Mouse (Mus musculus) brain, embryonic 18.5 days (tissue): Measurements from ENCODE around the gene Zfp961.
"Not testable (repeated sequence)": the region's sequence is repeated elsewhere in the genome, so short reads cannot be mapped to it uniquely, and the experiment has no call there.

Experiments used
- DNase-seq: peaks from one replicate; pipeline ENCODE4 v3.0.0-alpha.2; 2012; ENCODE audit warnings: low read depth, low spot score

The Zfp961 gene

GRCm38 (mm10) chr8:71961796-71962195 lies 11.0 kb downstream of the Zfp961 start:
- DNase-seq = no peak

GRCm38 (mm10) chr8:71964051-71964450 lies 13.2 kb downstream of the Zfp961 start:
- DNase-seq = no peak

GRCm38 (mm10) chr8:71965166-71965565 lies 14.3 kb downstream of the Zfp961 start:
- DNase-seq = no peak

GRCm38 (mm10) chr8:71966411-71966810 lies 15.6 kb downstream of the Zfp961 start:
- no peak for DNase-seq

- DNase-seq = no peak
Measured at GRCm38 (mm10) chr8:71967261-71967660, 16.4 kb downstream of the Zfp961 start.

- no peak for DNase-seq
Measured at GRCm38 (mm10) chr8:71968100-71968499, 17.3 kb downstream of the Zfp961 start.

GRCm38 (mm10) chr8:71968636-71969035 lies 17.8 kb downstream of the Zfp961 start:
- no peak for DNase-seq

- DNase-seq = no peak
Measured at GRCm38 (mm10) chr8:71971945-71972344, 21.1 kb downstream of the Zfp961 start.

GRCm38 (mm10) chr8:71974211-71974610 lies 23.4 kb downstream of the Zfp961 start:
- no peak for DNase-seq

GRCm38 (mm10) chr8:71981032-71981431 lies 30.2 kb downstream of the Zfp961 start:
- DNase-seq = no peak

- no peak for DNase-seq
Measured at GRCm38 (mm10) chr8:71981456-71981855, 30.6 kb downstream of the Zfp961 start.

GRCm38 (mm10) chr8:71984601-71985000 lies 33.8 kb downstream of the Zfp961 start:
- no peak for DNase-seq

- no peak for DNase-seq
Measured at GRCm38 (mm10) chr8:71988110-71988866, 37.5 kb downstream of the Zfp961 start.

- DNase-seq = no peak
Measured at GRCm38 (mm10) chr8:71988867-71989599, 38.2 kb downstream of the Zfp961 start.

GRCm38 (mm10) chr8:71999434-71999833 lies 48.6 kb downstream of the Zfp961 start:
- no peak for DNase-seq

- no peak for DNase-seq
Measured at GRCm38 (mm10) chr8:72000223-72000622, 49.4 kb downstream of the Zfp961 start.

GRCm38 (mm10) chr8:72002942-72003341 lies 52.1 kb downstream of the Zfp961 start:
- no peak for DNase-seq

- no peak for DNase-seq
Measured at GRCm38 (mm10) chr8:72005912-72006311, 55.1 kb downstream of the Zfp961 start.

GRCm38 (mm10) chr8:72006763-72007162 lies 55.9 kb downstream of the Zfp961 start:
- DNase-seq = no peak

GRCm38 (mm10) chr8:72008134-72008641 lies 57.4 kb downstream of the Zfp961 start:
- DNase-seq = no peak

- no peak for DNase-seq
Measured at GRCm38 (mm10) chr8:72009473-72009872, 58.6 kb downstream of the Zfp961 start, which contains the start of gene Cyp4f18. Gene Cyp4f18, minus strand, starts transcription at chr8:72009626.

- not testable (repeated sequence) for DNase-seq
Measured at GRCm38 (mm10) chr8:72013506-72014228, 62.8 kb downstream of the Zfp961 start.
